Mouse (Mus musculus) frontal cortex, postnatal 36 days (tissue): Measurements from ENCODE around the gene Chac1.

Experiments
- DNase-seq, 2 experiments: peaks; one replicate each; pipeline ENCODE4 v3.0.0; 2022; ENCODE audit warnings: low spot score in 2 of 2

Chac1 gene

GRCm38 (mm10) chr2:119377286-119377685 is 26.3 kb downstream of the Chac1 start:
- DNase-seq, result no peak

- DNase-seq, result no peak
These were observed 26.8 kb downstream of the Chac1 start for GRCm38 (mm10) chr2:119377826-119378225.

- no peak for DNase-seq
These were observed 28.4 kb downstream of the Chac1 start for GRCm38 (mm10) chr2:119379455-119379854.

DNA sequence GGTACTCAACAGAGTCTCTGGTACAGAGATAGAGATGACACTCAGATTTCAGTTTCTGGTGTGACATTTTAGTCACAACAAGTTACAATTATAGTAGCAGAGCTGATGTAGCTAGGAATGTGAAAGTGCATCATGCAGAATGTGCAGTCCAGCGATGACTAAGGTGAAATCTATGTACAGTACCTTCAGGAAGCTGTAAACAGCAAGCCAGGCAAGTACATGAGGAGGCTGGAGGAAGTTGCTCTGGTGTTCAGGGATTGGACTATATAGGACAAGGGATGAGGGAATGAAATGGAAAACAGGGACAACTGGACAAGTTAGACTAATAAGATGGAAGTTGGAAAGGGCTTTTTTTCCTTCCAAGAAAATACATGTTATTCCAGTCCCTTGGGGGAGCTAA is 37.2 kb downstream of the Chac1 start:
- no peak for DNase-seq

DNA sequence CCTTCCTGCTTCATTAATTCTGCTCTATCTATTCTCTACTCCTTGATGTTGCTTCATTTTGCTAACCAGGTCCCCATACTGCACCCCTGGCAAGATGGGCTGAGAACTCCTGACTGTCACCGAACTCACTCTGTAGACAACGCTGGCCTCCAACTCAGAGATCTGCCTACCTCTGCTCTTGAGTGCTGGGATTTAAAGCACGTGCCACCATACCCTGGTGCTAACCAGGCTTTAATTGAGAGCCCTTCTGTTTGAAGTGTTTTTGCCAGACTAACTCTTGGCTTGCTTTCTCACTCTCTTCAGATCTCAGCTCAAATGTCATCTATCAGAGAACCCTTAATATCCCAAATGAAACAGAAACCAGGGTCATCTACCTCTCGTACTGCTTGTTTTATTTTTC is 39.0 kb downstream of the Chac1 start:
- no peak for DNase-seq

GRCm38 (mm10) chr2:119398252-119398651 is 47.2 kb downstream of the Chac1 start:
- no peak for DNase-seq

DNA sequence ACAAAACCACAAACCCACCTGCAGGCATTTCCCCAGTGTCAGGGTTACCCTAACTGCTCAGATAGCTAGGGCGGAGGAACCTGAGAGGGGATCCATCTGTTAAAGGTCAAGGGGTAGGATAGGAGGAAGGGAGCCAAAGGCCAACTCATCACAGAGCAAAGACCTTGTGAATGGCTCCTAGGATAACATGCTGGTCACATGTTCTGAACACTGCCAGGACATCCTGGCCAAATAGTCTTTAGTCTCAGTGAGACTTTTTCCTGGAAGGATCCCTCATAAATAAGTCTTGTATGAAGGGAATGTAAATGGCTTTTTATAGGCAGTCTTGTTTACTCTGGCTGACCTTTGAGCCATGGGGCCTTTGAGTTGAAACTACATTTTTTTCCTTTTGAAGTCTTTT is 47.6 kb downstream of the Chac1 start:
- DNase-seq, result no peak

GRCm38 (mm10) chr2:119399313-119399712 is 48.3 kb downstream of the Chac1 start:
- no peak for DNase-seq
